Mouse (Mus musculus): Measurements from ENCODE around the gene Fam168a. TPM values are rescaled to one million over a fixed set of nuclear protein-coding genes. Genes with fewer than 3 reads are reported as not detected.

Gene Fam168a
- total and polyA plus RNA-seq, 3 experiments = 3.1 to 19.2 TPM; not detected in 1

DNA sequence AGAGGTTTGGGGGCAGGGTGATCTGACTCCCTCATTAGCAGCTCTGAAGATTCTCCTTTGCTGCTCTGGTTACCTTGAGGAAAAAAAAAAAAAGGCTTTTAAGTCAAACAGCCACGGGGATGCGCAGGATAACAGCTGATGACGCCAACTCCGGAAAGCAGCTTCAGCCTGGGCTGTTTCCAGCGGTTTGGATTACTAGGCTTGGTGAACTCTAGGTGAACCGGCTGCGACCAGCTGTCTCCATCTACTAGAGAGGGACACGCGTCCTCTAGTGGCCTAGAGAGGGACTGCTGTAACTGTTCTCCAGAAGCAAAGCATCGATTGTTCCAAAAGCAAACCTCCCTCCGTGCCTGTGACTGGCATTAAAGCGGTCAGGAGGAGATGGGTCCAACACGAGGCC is 43.2 kb upstream of the Fam168a start (continued):
- TF ChIP-seq MEF2A (IDR thresholded peaks at IDR 0.05; ENCODE audit: extremely low read depth, insufficient replicate concordance, low read depth, low read length, poor library complexity, severe bottlenecking) (no peak), RCOR1 (IDR thresholded peaks at IDR 0.05; ENCODE audit: low read depth, low read length) (0 out of 2 replicates have a peak, but pooled peaks have one; percentile 42), POLR2A (IDR thresholded peaks at IDR 0.05; ENCODE audit: control insufficient read depth in 1 of 2, insufficient read depth in 1 of 2, low read depth in 1 of 2, low read length in 2 of 2, poor library complexity in 1 of 2) (no peak), EP300 (IDR thresholded peaks at IDR 0.05; ENCODE audit: low read depth in 1 of 2, low read length in 2 of 2) (peak in 1 of 2 experiments; percentile 23; a peak in 1 of 4 replicates), GATA1 (IDR thresholded peaks at IDR 0.05; ENCODE audit: low read depth, low read length) (no peak), GABPA (IDR thresholded peaks at IDR 0.05; ENCODE audit: low read depth, low read length) (no peak), CHD1 (IDR thresholded peaks at IDR 0.05; ENCODE audit: low read depth, low read length) (no peak), MXI1 (IDR thresholded peaks at IDR 0.05; ENCODE audit: low read depth, low read length) (peak; percentile 48; the same call in 1 of the 2 replicates), E2F4 (IDR thresholded peaks at IDR 0.05; ENCODE audit: borderline replicate concordance, low read depth, low read length) (no peak), JUND (IDR thresholded peaks at IDR 0.05; ENCODE audit: low read depth, low read length) (no peak), TCF12 (IDR thresholded peaks at IDR 0.05; ENCODE audit: low read depth, low read length) (0 out of 2 replicates have a peak, but pooled peaks have one; percentile 33), BHLHE40 (IDR thresholded peaks at IDR 0.05; ENCODE audit: borderline replicate concordance, low read depth, low read length) (0 out of 2 replicates have a peak, but pooled peaks have one; percentile 5), MAFK (IDR thresholded peaks at IDR 0.05; ENCODE audit: borderline replicate concordance, low read depth, low read length) (no peak), HCFC1 (IDR thresholded peaks at IDR 0.05; ENCODE audit: low read depth, low read length) (no peak), NELFE (IDR thresholded peaks at IDR 0.05; ENCODE audit: low read depth, low read length) (no peak), USF1 (IDR thresholded peaks at IDR 0.05; ENCODE audit: low read depth, low read length) (no peak), USF2 (IDR thresholded peaks at IDR 0.05; ENCODE audit: borderline replicate concordance in 1 of 2, insufficient read depth in 1 of 2, low read depth in 1 of 2, low read length in 2 of 2) (no peak), ZKSCAN1 (IDR thresholded peaks at IDR 0.05; ENCODE audit: low read depth, low read length) (no peak), ZC3H11A (IDR thresholded peaks at IDR 0.05; ENCODE audit: low read depth, low read length) (peak; percentile 80), ZNF384 (IDR thresholded peaks at IDR 0.05; ENCODE audit: low read depth, low read length) (peak; percentile 79), SIN3A (IDR thresholded peaks at IDR 0.05; ENCODE audit: low read length) (peak; percentile 66), TBP (IDR thresholded peaks at IDR 0.05; ENCODE audit: low read depth, low read length) (no peak)

- Histone ChIP-seq H3K79me2 (ENCODE audit: control insufficient read depth, insufficient read depth, low read length, poor library complexity) (no peaks in the 10 kb centered on the region), H3K9me3 (replicated peaks; ENCODE audit: insufficient read depth, low read length) (no peaks in the 10 kb centered on the region), H3K4me3 (ENCODE audit: control insufficient read depth in 1 of 2, insufficient read depth in 1 of 2, low read depth in 2 of 2, low read length in 2 of 2) (0 out of 4 replicates have a peak overlapping the region, but pooled peaks of 1 of the 2 experiments have one; percentile 21), H3K4me1 (ENCODE audit: control insufficient read depth in 1 of 2, insufficient read depth in 2 of 2, low read length in 2 of 2) (peaks cover 0 to 5% of the 10 kb centered on the region in 2 experiments; a peak in 1 of 4 replicates), H3K9ac (ENCODE audit: control insufficient read depth, low read depth, low read length, poor library complexity, severe bottlenecking) (no peak overlapping the region), H3K27me3 (ENCODE audit: control insufficient read depth in 1 of 2, insufficient read depth in 2 of 2, low read length in 2 of 2) (no peaks in the 10 kb centered on the region; a peak in 1 of 4 replicates), H3K27ac (ENCODE audit: control insufficient read depth, low read depth, low read length) (no peak overlapping the region), H3K36me3 (ENCODE audit: control insufficient read depth in 1 of 2, insufficient read depth in 2 of 2, low read length in 2 of 2) (no peaks in the 10 kb centered on the region)
- TF ChIP-seq USF1 (IDR thresholded peaks at IDR 0.05; ENCODE audit: low read depth, low read length) (no peak), BHLHE40 (IDR thresholded peaks at IDR 0.05; ENCODE audit: borderline replicate concordance, low read depth, low read length) (no peak), CTCF (IDR thresholded peaks at IDR 0.05 in 2 of 3, conservative IDR thresholded peaks at IDR 0.05 in 1 of 3; ENCODE audit: control insufficient read depth in 1 of 3, insufficient read depth in 1 of 3, low read depth in 2 of 3, low read length in 3 of 3, poor library complexity in 1 of 3, severe bottlenecking in 1 of 3) (no peak), MAX (IDR thresholded peaks at IDR 0.05; ENCODE audit: low read length) (no peak), GATA1 (IDR thresholded peaks at IDR 0.05; ENCODE audit: low read depth, low read length) (no peak), POLR2A (IDR thresholded peaks at IDR 0.05; ENCODE audit: control insufficient read depth in 1 of 2, insufficient read depth in 1 of 2, low read depth in 1 of 2, low read length in 2 of 2, poor library complexity in 1 of 2) (no peak), MAFK (IDR thresholded peaks at IDR 0.05; ENCODE audit: borderline replicate concordance, low read depth, low read length) (no peak), KAT2A (conservative IDR thresholded peaks at IDR 0.05; ENCODE audit: low read depth, low read length) (no peak), RCOR1 (IDR thresholded peaks at IDR 0.05; ENCODE audit: low read depth, low read length) (no peak), CHD2 (IDR thresholded peaks at IDR 0.05; ENCODE audit: low read length) (no peak), POLR2AphosphoS2 (IDR thresholded peaks at IDR 0.05; ENCODE audit: low read length) (no peak), ZNF384 (IDR thresholded peaks at IDR 0.05; ENCODE audit: low read depth, low read length) (no peak), TBP (IDR thresholded peaks at IDR 0.05; ENCODE audit: low read depth, low read length) (no peak), ZMIZ1 (IDR thresholded peaks at IDR 0.05; ENCODE audit: low read depth, low read length) (no peak), JUND (IDR thresholded peaks at IDR 0.05; ENCODE audit: low read depth, low read length) (no peak)
- no peak for DNase-seq (ENCODE audit: low read depth, low spot score)
These were observed 42.6 kb upstream of the Fam168a start for GRCm38 (mm10) chr7:100663729-100664304.
